Mouse (Mus musculus) liver, adult 10 weeks (tissue): Measurements from ENCODE around the gene Msrb2. TPM values are rescaled to one million over a fixed set of nuclear protein-coding genes. Genes with fewer than 3 reads are reported as not detected.

Experiments used
- polyA plus RNA-seq: library from polyadenylated mRNA; stranded (reverse); fragments of 350-450 nt; fragmentation: Illumina TruSeq; extraction: RNeasy Lipid Tissue Mini Kit (QIAGEN cat#74804); gene quantifications from one replicate; pipeline ENCODE4 v1.2.3, GENCODE M21; 2014; ENCODE audit warnings: low read depth, low replicate concordance

Msrb2 gene
- polyA plus RNA-seq = 14.6 TPM

GRCm38 (mm10) chr2:19371390-19372158 is at the start of gene Msrb2:
TSS of gene Msrb2 (plus strand) at chr2:19371440.

Other genes starting within 250 kb of the Msrb2 start
- not detected for gene Armc3, start 172.1 kb upstream of the Msrb2 start, polyA plus RNA-seq
- gene Ptf1a, start 74.2 kb downstream of the Msrb2 start, polyA plus RNA-seq = not detected
- not detected for gene 4921504E06Rik, start 182.5 kb downstream of the Msrb2 start, polyA plus RNA-seq